Mouse (Mus musculus) embryonic facial prominence, embryonic 12.5 days (tissue): ENCODE data around the gene Gypa. TPM values are rescaled to one million over a fixed set of nuclear protein-coding genes. Genes with fewer than 3 reads are reported as not detected.

Experiments
- ATAC-seq: fragments of 200-750 bp; cut with Nextera tagmentation; 2 replicates; pipeline ENCODE4 v1.8.0; 2017; ENCODE audit not compliant: insufficient number of reproducible peaks, insufficient read depth, low FRiP score, low TSS enrichment
- H3K27ac ChIP-seq: fragments of 300-500 bp; sonication (generic); 2 replicates; pipeline ENCODE4 v1.5.1; 2016; ENCODE audit warnings: mild to moderate bottlenecking
- H3K27me3 ChIP-seq: fragments of 300-500 bp; sonication (generic); 2 replicates; pipeline ENCODE4 v1.6.1; 2016; ENCODE audit warnings: mild to moderate bottlenecking, moderate library complexity
- H3K36me3 ChIP-seq: fragments of 300-500 bp; sonication (generic); 2 replicates; pipeline ENCODE4 v1.6.1; 2016; ENCODE audit warnings: mild to moderate bottlenecking
- H3K4me1 ChIP-seq: fragments of 300-500 bp; sonication (generic); 2 replicates; pipeline ENCODE4 v1.6.1; 2016
- H3K4me2 ChIP-seq: fragments of 300-500 bp; sonication (generic); replicated peaks from 2 replicates; pipeline ENCODE4 v1.6.1; 2016; ENCODE audit warnings: mild to moderate bottlenecking, moderate library complexity
- H3K4me3 ChIP-seq: fragments of 300-500 bp; sonication (generic); 2 replicates; pipeline ENCODE4 v1.5.1; 2016; ENCODE audit warnings: mild to moderate bottlenecking
- H3K9ac ChIP-seq: fragments of 300-500 bp; sonication (generic); 2 replicates; pipeline ENCODE4 v1.6.1; 2016; ENCODE audit warnings: mild to moderate bottlenecking, moderate library complexity
- H3K9me3 ChIP-seq: fragments of 300-500 bp; sonication (generic); 2 replicates; pipeline ENCODE4 v1.6.1; 2016; ENCODE audit warnings: mild to moderate bottlenecking, moderate library complexity
- WGBS: fragments of 180-500 bp; shearing (Covaris S2); methylation state at CpG from one replicate; pipeline ENCODE4 v1.1.7; 2016; 5-methylcytosine and 5-hydroxymethylcytosine counted together
- polyA plus RNA-seq: library from polyadenylated mRNA; unstranded; fragments of >200 nt; fragmentation: Nextera tagmentation; extraction: Ambion mirVana; gene quantifications from 2 replicates; pipeline ENCODE4 v1.2.1, GENCODE M21; 2016

The Gypa gene
- polyA plus RNA-seq, 1 experiment from 2014 or later, result 4.3 TPM

- no peaks in the 10 kb centered on the region for H3K9me3 ChIP-seq
- H3K27me3 ChIP-seq, result no peaks in the 10 kb centered on the region
- peak overlapping the region; percentile 39; the same call in 1 of the 2 replicates for H3K9ac ChIP-seq
- H3K36me3 ChIP-seq, result no peaks in the 10 kb centered on the region
- H3K4me1 ChIP-seq, result no peaks in the 10 kb centered on the region
- WGBS, result 0% methylated on average over 16 of the region's 16 CpGs
- peak overlapping the region; percentile 50 for H3K4me3 ChIP-seq
- H3K27ac ChIP-seq, result no peak overlapping the region
- peak; percentile 23; the same call in 1 of the 2 replicates for ATAC-seq
- H3K4me2 ChIP-seq, result peak overlapping the region; percentile 70
Observed at GRCm38 (mm10) chr8:80492987-80493441, 567 bp upstream of the Gypa start.

- H3K9me3 ChIP-seq, result no peaks in the 10 kb centered on the region
- no peaks in the 10 kb centered on the region for H3K4me1 ChIP-seq
- ATAC-seq, result no peak
- H3K27ac ChIP-seq, result no peak overlapping the region
- H3K4me2 ChIP-seq, result no peak overlapping the region
- 81% methylated on average over 2 of the region's 2 CpGs for WGBS
- no peak overlapping the region for H3K4me3 ChIP-seq
- no peaks in the 10 kb centered on the region for H3K27me3 ChIP-seq
- no peak overlapping the region for H3K9ac ChIP-seq
- H3K36me3 ChIP-seq, result no peaks in the 10 kb centered on the region
Observed at GRCm38 (mm10) chr8:80494346-80494660, 722 bp downstream of the Gypa start.

GRCm38 (mm10) chr8:80494819-80495218, 1.2 kb downstream of the Gypa start:
- ATAC-seq, result no peak

GRCm38 (mm10) chr8:80495527-80495926, 1.9 kb downstream of the Gypa start:
- H3K4me1 ChIP-seq, result no peaks in the 10 kb centered on the region
- H3K9ac ChIP-seq, result no peak overlapping the region
- no peak overlapping the region for H3K4me2 ChIP-seq
- no peak for ATAC-seq
- H3K36me3 ChIP-seq, result no peaks in the 10 kb centered on the region
- WGBS, result 87% methylated on average over 6 of the region's 6 CpGs
- H3K9me3 ChIP-seq, result no peaks in the 10 kb centered on the region
- H3K27ac ChIP-seq, result no peak overlapping the region
- H3K27me3 ChIP-seq, result no peaks in the 10 kb centered on the region
- no peak overlapping the region for H3K4me3 ChIP-seq

More at GRCm38 (mm10) chr8:80494819-80495218, 1.2 kb downstream of the Gypa start:
- H3K4me3 ChIP-seq, result no peak overlapping the region
- H3K9ac ChIP-seq, result no peak overlapping the region
- WGBS, result 81% methylated on average over 5 of the region's 5 CpGs
- no peak overlapping the region for H3K4me2 ChIP-seq
- no peak overlapping the region for H3K27ac ChIP-seq
- no peaks in the 10 kb centered on the region for H3K36me3 ChIP-seq
- no peaks in the 10 kb centered on the region for H3K9me3 ChIP-seq
- no peaks in the 10 kb centered on the region for H3K27me3 ChIP-seq
- H3K4me1 ChIP-seq, result no peaks in the 10 kb centered on the region

GRCm38 (mm10) chr8:80497323-80497722, 3.7 kb downstream of the Gypa start:
- Histone ChIP-seq H3K4me3 (no peak overlapping the region), H3K27me3 (no peaks in the 10 kb centered on the region), H3K36me3 (no peaks in the 10 kb centered on the region), H3K9me3 (no peaks in the 10 kb centered on the region), H3K27ac (no peak overlapping the region), H3K4me1 (no peaks in the 10 kb centered on the region), H3K9ac (no peak overlapping the region), H3K4me2 (no peak overlapping the region)
- 76% methylated on average over 4 of the region's 4 CpGs for WGBS
- no peak for ATAC-seq

- no peak for ATAC-seq
- no peak overlapping the region for H3K27ac ChIP-seq
- no peak overlapping the region for H3K4me2 ChIP-seq
- H3K9me3 ChIP-seq, result no peaks in the 10 kb centered on the region
- no peaks in the 10 kb centered on the region for H3K4me1 ChIP-seq
- H3K4me3 ChIP-seq, result no peak overlapping the region
- H3K36me3 ChIP-seq, result no peaks in the 10 kb centered on the region
- no peaks in the 10 kb centered on the region for H3K27me3 ChIP-seq
- WGBS, result 67% methylated on average over 2 of the region's 2 CpGs
- no peak overlapping the region for H3K9ac ChIP-seq
Observed at GRCm38 (mm10) chr8:80500244-80500643, 6.7 kb downstream of the Gypa start.

- no peak overlapping the region for H3K4me2 ChIP-seq
- no peak for ATAC-seq
- no peak overlapping the region for H3K4me3 ChIP-seq
- no peaks in the 10 kb centered on the region for H3K4me1 ChIP-seq
- no peaks in the 10 kb centered on the region for H3K27me3 ChIP-seq
- no peaks in the 10 kb centered on the region for H3K36me3 ChIP-seq
- H3K9ac ChIP-seq, result no peak overlapping the region
- H3K9me3 ChIP-seq, result no peaks in the 10 kb centered on the region
- 91% methylated on average over 3 of the region's 3 CpGs for WGBS
- no peak overlapping the region for H3K27ac ChIP-seq
Observed at GRCm38 (mm10) chr8:80500773-80501172, 7.2 kb downstream of the Gypa start.

- ATAC-seq, result no peak
- no peak overlapping the region for H3K27ac ChIP-seq
- no peak overlapping the region for H3K9ac ChIP-seq
- no peak overlapping the region for H3K4me3 ChIP-seq
- H3K36me3 ChIP-seq, result no peaks in the 10 kb centered on the region
- no peaks in the 10 kb centered on the region for H3K9me3 ChIP-seq
- WGBS, result 79% methylated on average over 6 of the region's 6 CpGs
- H3K27me3 ChIP-seq, result no peaks in the 10 kb centered on the region
- H3K4me2 ChIP-seq, result no peak overlapping the region
- no peaks in the 10 kb centered on the region for H3K4me1 ChIP-seq
Observed at GRCm38 (mm10) chr8:80501283-80501682, 7.7 kb downstream of the Gypa start.

- Histone ChIP-seq H3K27me3 (no peaks in the 10 kb centered on the region), H3K36me3 (no peaks in the 10 kb centered on the region), H3K9ac (no peak overlapping the region), H3K4me2 (no peak overlapping the region), H3K4me1 (no peaks in the 10 kb centered on the region), H3K9me3 (no peaks in the 10 kb centered on the region), H3K4me3 (no peak overlapping the region), H3K27ac (no peak overlapping the region)
- 84% methylated on average over 5 of the region's 5 CpGs for WGBS
- no peak for ATAC-seq
Observed at GRCm38 (mm10) chr8:80526382-80527355, 33.1 kb downstream of the Gypa start.

GRCm38 (mm10) chr8:80541836-80542235, 48.3 kb downstream of the Gypa start:
- Histone ChIP-seq H3K9me3 (0 out of 2 replicates have a peak, but pooled peaks cover 6% of the 10 kb centered on the region), H3K9ac (no peak overlapping the region), H3K4me1 (no peaks in the 10 kb centered on the region), H3K27me3 (no peaks in the 10 kb centered on the region), H3K27ac (no peak overlapping the region), H3K4me2 (no peak overlapping the region), H3K4me3 (no peak overlapping the region), H3K36me3 (no peaks in the 10 kb centered on the region)
- no peak for ATAC-seq
- WGBS, result 86% methylated on average over 3 of the region's 3 CpGs

- H3K4me2 ChIP-seq, result no peak overlapping the region
- no peak for ATAC-seq
- no peaks in the 10 kb centered on the region for H3K36me3 ChIP-seq
- no peaks in the 10 kb centered on the region for H3K27me3 ChIP-seq
- H3K9me3 ChIP-seq, result no peaks in the 10 kb centered on the region
- no peaks in the 10 kb centered on the region for H3K4me1 ChIP-seq
- H3K27ac ChIP-seq, result no peak overlapping the region
- H3K4me3 ChIP-seq, result no peak overlapping the region
- no peak overlapping the region for H3K9ac ChIP-seq
Observed at GRCm38 (mm10) chr8:80550436-80550835, 56.9 kb downstream of the Gypa start.

GRCm38 (mm10) chr8:80551303-80551702, 57.7 kb downstream of the Gypa start:
- Histone ChIP-seq H3K4me3 (no peak overlapping the region), H3K4me2 (no peak overlapping the region), H3K27ac (no peak overlapping the region), H3K4me1 (no peaks in the 10 kb centered on the region), H3K36me3 (no peaks in the 10 kb centered on the region), H3K9me3 (no peaks in the 10 kb centered on the region), H3K27me3 (no peaks in the 10 kb centered on the region), H3K9ac (no peak overlapping the region)
- 68% methylated on average over 3 of the region's 3 CpGs for WGBS
- no peak for ATAC-seq
